In the genomic region with DNA sequence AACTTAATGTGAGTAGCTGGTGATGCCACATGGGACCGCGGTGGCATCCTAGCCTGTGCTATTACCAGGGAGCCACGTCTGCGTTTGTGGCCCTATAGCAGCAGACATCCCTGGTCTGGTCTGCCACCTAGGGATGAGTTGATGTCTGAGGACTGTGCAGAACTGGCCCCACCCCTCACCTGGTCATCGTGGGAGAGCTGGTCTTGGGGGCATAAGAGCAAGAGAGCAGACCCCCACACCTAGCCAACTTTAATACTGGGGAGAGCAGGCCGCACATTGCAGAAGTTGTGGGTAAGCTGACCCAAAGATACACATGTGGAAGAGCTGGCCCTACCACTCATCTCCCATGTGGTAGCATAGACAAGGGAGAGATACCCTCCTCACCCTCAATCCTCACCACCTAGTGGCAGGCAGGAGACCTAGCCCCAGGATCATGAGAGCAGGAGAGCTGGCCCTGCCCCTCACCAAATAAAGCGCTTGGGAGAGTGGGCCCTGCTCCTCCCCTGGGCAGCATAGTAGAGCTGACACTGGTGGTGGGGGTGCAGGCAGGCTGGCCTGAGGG, we compare ENCODE assay signal across 11 mouse cellular contexts. TPM values are rescaled to one million over a fixed set of nuclear protein-coding genes. Genes with fewer than 3 reads are reported as not detected.
A peak's percentile ranks its signal among the peaks of the same experiment; 100 is the strongest.
DNase-seq lines count a peak whose midpoint lies in the region; ATAC-seq lines count a peak whose summit lies in the region.
"Had no signal": no experiment of that assay in that cellular context is flagged by ENCODE, and none has a peak within 500 bp of the region (broad histone marks: within the 10 kb centered on the region; RNA-seq: fewer than 3 reads in every experiment).

No protein-coding gene starts in this region.

- no peak for DNase-seq in heart, postnatal 14 days
- peak; percentile 31 for DNase-seq in midbrain, embryonic 11.5 days (ENCODE audit: low spot score, missing footprints)
- no peak for DNase-seq in lung, postnatal 36 days
- DNase-seq: cerebellum, adult 18-20 months; heart, postnatal 10 days; midbrain, embryonic 14.5 days had no signal

- H3K4me1 ChIP-seq in heart, embryonic 11.5 days (ENCODE audit: control insufficient read depth, insufficient read depth, low read length), result no peaks in the 10 kb centered on the region
- H3K4me1 ChIP-seq in midbrain, embryonic 11.5 days (ENCODE audit: control insufficient read depth, insufficient read depth, low read length), result no peaks in the 10 kb centered on the region
- no peaks in the 10 kb centered on the region for H3K4me1 ChIP-seq in midbrain, embryonic 15.5 days
- H3K4me1 ChIP-seq: lung, embryonic 15.5 days had no signal

- H3K4me2 ChIP-seq in heart, embryonic 11.5 days, result no peak overlapping the region
- H3K4me2 ChIP-seq in midbrain, embryonic 11.5 days, result no peak overlapping the region
- no peak overlapping the region for H3K4me2 ChIP-seq in midbrain, embryonic 15.5 days
- H3K4me2 ChIP-seq: lung, embryonic 15.5 days had no signal

- no peaks in the 10 kb centered on the region for H3K27me3 ChIP-seq in heart, embryonic 11.5 days (ENCODE audit: control insufficient read depth, insufficient read depth, low read length)
- H3K27me3 ChIP-seq in midbrain, embryonic 11.5 days (ENCODE audit: control insufficient read depth, insufficient read depth, low read length), result no peaks in the 10 kb centered on the region
- no peaks in the 10 kb centered on the region for H3K27me3 ChIP-seq in midbrain, embryonic 15.5 days (replicated peaks)
- H3K27me3 ChIP-seq: lung, embryonic 15.5 days had no signal

- intact Hi-C loops in heart, postnatal 14 days (cut with DNase I), result no loop called here

- H3K36me3 ChIP-seq in heart, embryonic 11.5 days (ENCODE audit: control insufficient read depth, insufficient read depth, low read length), result no peaks in the 10 kb centered on the region
- no peaks in the 10 kb centered on the region for H3K36me3 ChIP-seq in midbrain, embryonic 11.5 days (ENCODE audit: control insufficient read depth, insufficient read depth, low read length)
- no peaks in the 10 kb centered on the region for H3K36me3 ChIP-seq in midbrain, embryonic 15.5 days (replicated peaks)
- H3K36me3 ChIP-seq: lung, embryonic 15.5 days had no signal

- no peak overlapping the region for H3K9ac ChIP-seq in heart, embryonic 11.5 days (ENCODE audit: low read depth, low read length)
- no peak overlapping the region for H3K9ac ChIP-seq in midbrain, embryonic 11.5 days (ENCODE audit: low read length)
- H3K9ac ChIP-seq in midbrain, embryonic 15.5 days, result no peak overlapping the region
- H3K9ac ChIP-seq: lung, embryonic 15.5 days had no signal

- WGBS in heart, embryonic 11.5 days (ENCODE audit: insufficient replicate concordance), result 80% methylated on average over 7 of the region's 7 CpGs
- WGBS in midbrain, embryonic 11.5 days, result 86% methylated on average over 7 of the region's 7 CpGs
- 89% methylated on average over 7 of the region's 7 CpGs for WGBS in midbrain, embryonic 15.5 days

- H3K9me3 ChIP-seq in heart, embryonic 11.5 days (replicated peaks; ENCODE audit: control insufficient read depth, low read length), result no peaks in the 10 kb centered on the region
- no peaks in the 10 kb centered on the region for H3K9me3 ChIP-seq in midbrain, embryonic 11.5 days (ENCODE audit: control insufficient read depth, low read length)
- H3K9me3 ChIP-seq in midbrain, embryonic 15.5 days, result no peaks in the 10 kb centered on the region
- H3K9me3 ChIP-seq: lung, embryonic 15.5 days had no signal

- H3K27ac ChIP-seq in heart, embryonic 11.5 days (ENCODE audit: low read depth, low read length), result no peak overlapping the region
- no peak overlapping the region for H3K27ac ChIP-seq in midbrain, embryonic 11.5 days (ENCODE audit: low read depth, low read length)
- no peak overlapping the region for H3K27ac ChIP-seq in midbrain, embryonic 15.5 days
- H3K27ac ChIP-seq: lung, embryonic 15.5 days had no signal

- ATAC-seq in heart, embryonic 11.5 days (replicated peaks; ENCODE audit: insufficient number of reproducible peaks, low FRiP score, low TSS enrichment), result peak; percentile 46; the same call in 1 of the 2 replicates
- ATAC-seq in midbrain, embryonic 11.5 days (ENCODE audit: low FRiP score), result no peak
- ATAC-seq in midbrain, embryonic 15.5 days (replicated peaks), result no peak
- ATAC-seq in common myeloid progenitor, adult 5-6 weeks (replicated peaks; ENCODE audit: low read depth, poor library complexity, severe bottlenecking), result peak; percentile 67
- 0 out of 2 replicates have a peak, but pooled peaks have one; percentile 4 for ATAC-seq in neutrophil, adult 5-6 weeks (ENCODE audit: extremely low read depth, insufficient number of reproducible peaks, low FRiP score, poor library complexity, severe bottlenecking)

- H3K4me3 ChIP-seq in heart, embryonic 11.5 days (ENCODE audit: low read depth, low read length), result no peak overlapping the region
- no peak overlapping the region for H3K4me3 ChIP-seq in midbrain, embryonic 11.5 days (ENCODE audit: low read depth, low read length)
- no peak overlapping the region for H3K4me3 ChIP-seq in midbrain, embryonic 15.5 days
- H3K4me3 ChIP-seq: lung, embryonic 15.5 days had no signal

RNA-seq across cellular contexts. Expression of a gene that starts 38.7 kb away (rescaled TPM):
- polyA plus RNA-seq in heart, embryonic 11.5 days (2014; fragmentation: Nextera tagmentation; extraction: Ambion mirVana), result 11.9 and 14.5 TPM in 2 replicates
- total RNA-seq in heart, postnatal 14 days (2021), result 10 to 100 TPM; 11.0 to 11.9 TPM
- 3.3 and 4.5 TPM in 2 replicates for polyA plus RNA-seq in midbrain, embryonic 11.5 days (2014; fragmentation: Nextera tagmentation; extraction: Ambion mirVana)
- polyA plus RNA-seq in midbrain, embryonic 15.5 days (2015; fragmentation: Nextera tagmentation; extraction: Ambion mirVana), result 5.8 and 6.4 TPM in 2 replicates
- 47.5 and 57.8 TPM in 2 replicates for total RNA-seq in common myeloid progenitor, adult 5-6 weeks (2017)
- total RNA-seq in neutrophil, adult 5-6 weeks (2017), result 145 and 155 TPM in 2 replicates

Comparison
In these comparisons a context has a peak if more than half of its experiments do, and no peak if none do; other contexts are left out.
1. ATAC-seq: peak in heart, embryonic 11.5 days (single experiment), common myeloid progenitor, adult 5-6 weeks (single experiment) and neutrophil, adult 5-6 weeks (single experiment); none in midbrain, embryonic 11.5 days (single experiment) and midbrain, embryonic 15.5 days (single experiment).